ENCODE assay signal across 8 mouse cellular contexts in the genomic region with DNA sequence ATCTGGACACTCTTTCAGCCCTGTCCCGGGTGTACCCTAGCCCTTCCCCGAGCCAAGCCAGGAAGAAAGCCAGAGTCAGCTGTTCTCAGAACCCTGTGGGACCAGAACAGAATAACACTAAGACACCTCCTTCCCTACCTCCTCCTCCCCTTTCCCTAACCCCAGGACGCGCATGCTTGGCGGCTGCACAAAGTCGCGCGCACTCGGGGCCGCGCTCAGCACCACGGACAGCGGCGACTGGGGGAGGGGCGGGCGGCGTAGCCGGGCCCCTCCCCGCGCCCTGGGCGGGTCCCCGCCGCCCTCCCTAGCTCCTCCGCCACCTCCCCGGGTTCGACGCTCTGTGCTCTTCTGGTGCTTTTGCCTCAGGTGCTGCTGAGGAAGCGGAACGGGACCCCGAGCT. TPM values are rescaled to one million over a fixed set of nuclear protein-coding genes. Genes with fewer than 3 reads are reported as not detected.
A peak's percentile ranks its signal among the peaks of the same experiment; 100 is the strongest.
DNase-seq lines count a peak whose midpoint lies in the region; ATAC-seq and TF ChIP-seq lines count a peak whose summit lies in the region.

No protein-coding gene starts in this region.

- TF ChIP-seq CTCF in MEL (IDR thresholded peaks at IDR 0.05 in 2 of 3, conservative IDR thresholded peaks at IDR 0.05 in 1 of 3; ENCODE audit: control insufficient read depth in 1 of 3, insufficient read depth in 1 of 3, low read depth in 2 of 3, low read length in 3 of 3, poor library complexity in 1 of 3, severe bottlenecking in 1 of 3): no peak
- no peak for TF ChIP-seq CTCF in heart, postnatal 0 days (IDR thresholded peaks at IDR 0.05; ENCODE audit: low read depth)

- no peak overlapping the region for H3K27ac ChIP-seq in MEL (ENCODE audit: control insufficient read depth, low read depth, low read length)
- no peak overlapping the region for H3K27ac ChIP-seq in embryonic facial prominence, embryonic 15.5 days (replicated peaks)
- no peak overlapping the region for H3K27ac ChIP-seq in heart, postnatal 0 days (ENCODE audit: low read depth)
- H3K27ac ChIP-seq in liver, embryonic 15.5 days (replicated peaks): no peak overlapping the region
- H3K27ac ChIP-seq in neural tube, embryonic 15.5 days (replicated peaks): peak overlapping the region; percentile 93

- H3K9me3 ChIP-seq in MEL (replicated peaks; ENCODE audit: insufficient read depth, low read length): no peaks in the 10 kb centered on the region
- no peaks in the 10 kb centered on the region for H3K9me3 ChIP-seq in embryonic facial prominence, embryonic 15.5 days (replicated peaks)
- 0 out of 2 replicates have a peak, but pooled peaks cover 6% of the 10 kb centered on the region for H3K9me3 ChIP-seq in heart, postnatal 0 days (replicated peaks; ENCODE audit: control insufficient read depth, low read length)
- H3K9me3 ChIP-seq in liver, embryonic 15.5 days (replicated peaks): no peaks in the 10 kb centered on the region
- no peaks in the 10 kb centered on the region for H3K9me3 ChIP-seq in neural tube, embryonic 15.5 days (replicated peaks)

- no peaks in the 10 kb centered on the region for H3K27me3 ChIP-seq in MEL (ENCODE audit: control insufficient read depth in 1 of 2, insufficient read depth in 2 of 2, low read length in 2 of 2)
- H3K27me3 ChIP-seq in embryonic facial prominence, embryonic 15.5 days: 0 out of 2 replicates have a peak, but pooled peaks cover 4% of the 10 kb centered on the region
- H3K27me3 ChIP-seq in heart, postnatal 0 days (ENCODE audit: control insufficient read depth, insufficient read depth, low read length): peaks cover 19% of the 10 kb centered on the region; the same call in 1 of the 2 replicates
- peaks cover 12% of the 10 kb centered on the region for H3K27me3 ChIP-seq in liver, embryonic 15.5 days
- H3K27me3 ChIP-seq in neural tube, embryonic 15.5 days (replicated peaks): no peaks in the 10 kb centered on the region

- peak; percentile 31; the same call in 1 of the 2 replicates for ATAC-seq in embryonic facial prominence, embryonic 15.5 days (ENCODE audit: insufficient number of reproducible peaks, low FRiP score, low TSS enrichment, low read depth)
- peak; percentile 70 for ATAC-seq in heart, postnatal 0 days (ENCODE audit: insufficient read depth, low read depth)
- ATAC-seq in liver, embryonic 15.5 days (ENCODE audit: insufficient read depth): peak; percentile 25; the same call in 1 of the 2 replicates
- peak; percentile 85 for ATAC-seq in neural tube, embryonic 15.5 days (ENCODE audit: low FRiP score)

- H3K9ac ChIP-seq in MEL (ENCODE audit: control insufficient read depth, low read depth, low read length, poor library complexity, severe bottlenecking): no peak overlapping the region
- no peak overlapping the region; the same call in 1 of the 2 replicates for H3K9ac ChIP-seq in embryonic facial prominence, embryonic 15.5 days
- H3K9ac ChIP-seq in heart, postnatal 0 days (replicated peaks; ENCODE audit: low read depth, low read length): no peak overlapping the region
- H3K9ac ChIP-seq in liver, embryonic 15.5 days: no peak overlapping the region
- peak overlapping the region; percentile 82 for H3K9ac ChIP-seq in neural tube, embryonic 15.5 days (replicated peaks)

- no peak for TF ChIP-seq EP300 in MEL (IDR thresholded peaks at IDR 0.05; ENCODE audit: low read depth in 1 of 2, low read length in 2 of 2)
- no peak for TF ChIP-seq EP300 in heart, postnatal 0 days (IDR thresholded peaks at IDR 0.05; ENCODE audit: low read depth)

- DNase-seq in MEL (ENCODE audit: low read depth, low spot score): peak; percentile 42
- peak; percentile 37 for DNase-seq in brain, embryonic 18.5 days (ENCODE audit: low read depth, low spot score)
- no peak for DNase-seq in heart, postnatal 0 days (ENCODE audit: low spot score)
- peak; percentile 63 to 87 for DNase-seq in kidney, postnatal 36 days
- DNase-seq in spleen, postnatal 36 days (ENCODE audit: low spot score in 2 of 2): no peak

- H3K4me2 ChIP-seq in embryonic facial prominence, embryonic 15.5 days (replicated peaks): peak overlapping the region; percentile 97
- H3K4me2 ChIP-seq in heart, postnatal 0 days (ENCODE audit: low read depth, low read length): peak overlapping the region; percentile 65
- H3K4me2 ChIP-seq in liver, embryonic 15.5 days: peak overlapping the region; percentile 77
- peak overlapping the region; percentile 85 for H3K4me2 ChIP-seq in neural tube, embryonic 15.5 days

- no peak for TF ChIP-seq RAD21 in MEL (IDR thresholded peaks at IDR 0.05; ENCODE audit: low read depth, low read length)

- no peaks in the 10 kb centered on the region for H3K4me1 ChIP-seq in MEL (ENCODE audit: control insufficient read depth in 1 of 2, insufficient read depth in 2 of 2, low read length in 2 of 2)
- peaks cover 11% of the 10 kb centered on the region for H3K4me1 ChIP-seq in embryonic facial prominence, embryonic 15.5 days
- H3K4me1 ChIP-seq in heart, postnatal 0 days (ENCODE audit: control insufficient read depth, insufficient read depth): peaks cover 6% of the 10 kb centered on the region
- peaks cover 19% of the 10 kb centered on the region for H3K4me1 ChIP-seq in liver, embryonic 15.5 days (replicated peaks)
- peaks cover 34% of the 10 kb centered on the region for H3K4me1 ChIP-seq in neural tube, embryonic 15.5 days

- H3K4me3 ChIP-seq in MEL (ENCODE audit: control insufficient read depth in 1 of 2, insufficient read depth in 1 of 2, low read depth in 2 of 2, low read length in 2 of 2): no peak overlapping the region
- H3K4me3 ChIP-seq in embryonic facial prominence, embryonic 15.5 days (replicated peaks): peak overlapping the region; percentile 49
- H3K4me3 ChIP-seq in heart, postnatal 0 days (ENCODE audit: low read depth, low read length): peak overlapping the region; percentile 40
- peak overlapping the region; percentile 39 for H3K4me3 ChIP-seq in liver, embryonic 15.5 days (replicated peaks)
- peak overlapping the region; percentile 72 for H3K4me3 ChIP-seq in neural tube, embryonic 15.5 days (replicated peaks)

- 5% methylated on average over 19 of the region's 30 CpGs for WGBS in embryonic facial prominence, embryonic 15.5 days
- 13% methylated on average over 16 of the region's 30 CpGs for WGBS in heart, postnatal 0 days
- 7% methylated on average over 30 of the region's 30 CpGs for WGBS in liver, embryonic 15.5 days (ENCODE audit: insufficient replicate concordance)
- 3% methylated on average over 30 of the region's 30 CpGs for WGBS in neural tube, embryonic 15.5 days

- no peak for TF ChIP-seq POLR2A in MEL (IDR thresholded peaks at IDR 0.05; ENCODE audit: control insufficient read depth in 1 of 2, insufficient read depth in 1 of 2, low read depth in 1 of 2, low read length in 2 of 2, poor library complexity in 1 of 2)

- no peaks in the 10 kb centered on the region for H3K79me2 ChIP-seq in MEL (ENCODE audit: control insufficient read depth, insufficient read depth, low read length, poor library complexity)

- H3K36me3 ChIP-seq in MEL (ENCODE audit: control insufficient read depth in 1 of 2, insufficient read depth in 2 of 2, low read length in 2 of 2): no peaks in the 10 kb centered on the region; a peak in 1 of 4 replicates
- peaks cover 18% of the 10 kb centered on the region for H3K36me3 ChIP-seq in embryonic facial prominence, embryonic 15.5 days
- peaks cover 21% of the 10 kb centered on the region for H3K36me3 ChIP-seq in heart, postnatal 0 days (replicated peaks; ENCODE audit: control insufficient read depth, insufficient read depth, low read length)
- H3K36me3 ChIP-seq in liver, embryonic 15.5 days (replicated peaks): peaks cover 21% of the 10 kb centered on the region
- peaks cover 27% of the 10 kb centered on the region for H3K36me3 ChIP-seq in neural tube, embryonic 15.5 days

RNA-seq across cellular contexts. Expression of a gene that starts 7.3 kb away (rescaled TPM):
- 7.5 and 9.3 TPM in 2 replicates for total RNA-seq in MEL (2012; rRNA removed)
- polyA plus RNA-seq in MEL (2012; ENCODE audit: insufficient read depth in 1 of 2, insufficient read length in 2 of 2, low read depth in 1 of 2, low replicate concordance in 2 of 2, missing spikeins in 1 of 2): 10 to 100 TPM in 1 of 2 experiments, not detected in 1; 53.9 TPM
- 65.0 and 73.3 TPM in 2 replicates for polyA plus RNA-seq in embryonic facial prominence, embryonic 15.5 days (2015; fragmentation: Nextera tagmentation; extraction: Ambion mirVana)
- total RNA-seq in heart, postnatal 0 days (2014; rRNA removed; ENCODE audit: low replicate concordance): 8.7 and 12.8 TPM in 2 replicates
- polyA plus RNA-seq in heart, postnatal 0 days (2015; fragmentation: Nextera tagmentation; extraction: Ambion mirVana): 29.1 and 32.1 TPM in 2 replicates
- 22.4 and 23.6 TPM in 2 replicates for polyA plus RNA-seq in liver, embryonic 15.5 days (2015; fragmentation: Nextera tagmentation; extraction: Ambion mirVana)
- polyA plus RNA-seq in neural tube, embryonic 15.5 days (2015; fragmentation: Nextera tagmentation; extraction: Ambion mirVana): 81.1 and 89.4 TPM in 2 replicates

RNA-seq across cellular contexts. Expression of a gene that starts 7.3 kb away (rescaled TPM):
- 12.3 and 13.7 TPM in 2 replicates for total RNA-seq in MEL (2012; rRNA removed)
- polyA plus RNA-seq in MEL (2012; ENCODE audit: insufficient read depth in 1 of 2, insufficient read length in 2 of 2, low read depth in 1 of 2, low replicate concordance in 2 of 2, missing spikeins in 1 of 2): 10 to 100 TPM in 1 of 2 experiments, not detected in 1; 20.5 TPM
- 17.5 and 20.4 TPM in 2 replicates for polyA plus RNA-seq in embryonic facial prominence, embryonic 15.5 days (2015; fragmentation: Nextera tagmentation; extraction: Ambion mirVana)
- total RNA-seq in heart, postnatal 0 days (2014; rRNA removed; ENCODE audit: low replicate concordance): 14.0 and 15.5 TPM in 2 replicates
- 16.7 and 18.5 TPM in 2 replicates for polyA plus RNA-seq in heart, postnatal 0 days (2015; fragmentation: Nextera tagmentation; extraction: Ambion mirVana)
- 6.1 and 6.3 TPM in 2 replicates for polyA plus RNA-seq in liver, embryonic 15.5 days (2015; fragmentation: Nextera tagmentation; extraction: Ambion mirVana)
- polyA plus RNA-seq in neural tube, embryonic 15.5 days (2015; fragmentation: Nextera tagmentation; extraction: Ambion mirVana): 47.9 and 59.6 TPM in 2 replicates

RNA-seq across cellular contexts. Expression of a gene that starts 7.6 kb away (rescaled TPM):
- 7.9 and 9.5 TPM in 2 replicates for total RNA-seq in MEL (2012; rRNA removed)
- 10 to 100 TPM in 1 of 2 experiments, not detected in 1; 62.7 TPM for polyA plus RNA-seq in MEL (2012; ENCODE audit: insufficient read depth in 1 of 2, insufficient read length in 2 of 2, low read depth in 1 of 2, low replicate concordance in 2 of 2, missing spikeins in 1 of 2)
- 0.77 and 1.0 TPM in 2 replicates for polyA plus RNA-seq in embryonic facial prominence, embryonic 15.5 days (2015; fragmentation: Nextera tagmentation; extraction: Ambion mirVana)
- total RNA-seq in heart, postnatal 0 days (2014; rRNA removed; ENCODE audit: low replicate concordance): 1.3 and 1.4 TPM in 2 replicates
- polyA plus RNA-seq in heart, postnatal 0 days (2015; fragmentation: Nextera tagmentation; extraction: Ambion mirVana): 0.05 and 0.10 TPM in 2 replicates
- polyA plus RNA-seq in liver, embryonic 15.5 days (2015; fragmentation: Nextera tagmentation; extraction: Ambion mirVana): 0.35 and 0.74 TPM in 2 replicates
- 21.5 and 28.5 TPM in 2 replicates for polyA plus RNA-seq in neural tube, embryonic 15.5 days (2015; fragmentation: Nextera tagmentation; extraction: Ambion mirVana)

RNA-seq across cellular contexts. Expression of a gene that starts 13.8 kb away (rescaled TPM):
- 0.13 and 0.23 TPM in 2 replicates for total RNA-seq in MEL (2012; rRNA removed)
- under 1 TPM in 1 of 2 experiments, not detected in 1; 0.42 TPM for polyA plus RNA-seq in MEL (2012; ENCODE audit: insufficient read depth in 1 of 2, insufficient read length in 2 of 2, low read depth in 1 of 2, low replicate concordance in 2 of 2, missing spikeins in 1 of 2)
- polyA plus RNA-seq in embryonic facial prominence, embryonic 15.5 days (2015; fragmentation: Nextera tagmentation; extraction: Ambion mirVana): 0.20 and 0.37 TPM in 2 replicates
- total RNA-seq in heart, postnatal 0 days (2014; rRNA removed; ENCODE audit: low replicate concordance): not detected in 2 replicates
- not detected in 2 replicates for polyA plus RNA-seq in heart, postnatal 0 days (2015; fragmentation: Nextera tagmentation; extraction: Ambion mirVana)
- polyA plus RNA-seq in liver, embryonic 15.5 days (2015; fragmentation: Nextera tagmentation; extraction: Ambion mirVana): not detected in 2 replicates
- 0.22 and 0.35 TPM in 2 replicates for polyA plus RNA-seq in neural tube, embryonic 15.5 days (2015; fragmentation: Nextera tagmentation; extraction: Ambion mirVana)

RNA-seq across cellular contexts. Expression of a gene that starts 14.4 kb away (rescaled TPM):
- total RNA-seq in MEL (2012; rRNA removed): 22.0 TPM in 2 replicates
- 10 to 100 TPM in 1 of 2 experiments, not detected in 1; 42.6 TPM for polyA plus RNA-seq in MEL (2012; ENCODE audit: insufficient read depth in 1 of 2, insufficient read length in 2 of 2, low read depth in 1 of 2, low replicate concordance in 2 of 2, missing spikeins in 1 of 2)
- 25.7 and 33.4 TPM in 2 replicates for polyA plus RNA-seq in embryonic facial prominence, embryonic 15.5 days (2015; fragmentation: Nextera tagmentation; extraction: Ambion mirVana)
- total RNA-seq in heart, postnatal 0 days (2014; rRNA removed; ENCODE audit: low replicate concordance): 1.1 and 11.1 TPM in 2 replicates
- polyA plus RNA-seq in heart, postnatal 0 days (2015; fragmentation: Nextera tagmentation; extraction: Ambion mirVana): 4.0 and 5.9 TPM in 2 replicates
- 4.4 and 5.2 TPM in 2 replicates for polyA plus RNA-seq in liver, embryonic 15.5 days (2015; fragmentation: Nextera tagmentation; extraction: Ambion mirVana)
- 13.9 and 16.2 TPM in 2 replicates for polyA plus RNA-seq in neural tube, embryonic 15.5 days (2015; fragmentation: Nextera tagmentation; extraction: Ambion mirVana)

Comparison
In these comparisons a context has a peak if more than half of its experiments do, and no peak if none do; other contexts are left out.
1. DNase-seq: peak in MEL (single experiment), brain, embryonic 18.5 days (single experiment) and kidney, postnatal 36 days (2 of 2); none in heart, postnatal 0 days (single experiment) and spleen, postnatal 36 days (0 of 2).
2. H3K4me3 ChIP-seq: peak in embryonic facial prominence, embryonic 15.5 days (single experiment), heart, postnatal 0 days (single experiment), liver, embryonic 15.5 days (single experiment) and neural tube, embryonic 15.5 days (single experiment); none in MEL (0 of 2).
3. ATAC-seq: peak in every context shown above with its lines; median percentile 85 in neural tube, embryonic 15.5 days; 70 in heart, postnatal 0 days; 31 in embryonic facial prominence, embryonic 15.5 days; 25 in liver, embryonic 15.5 days.
4. RNA of a gene that starts 7.6 kb away (polyA plus RNA-seq): 62.7 TPM in MEL and 21.5 to 28.5 TPM in neural tube, embryonic 15.5 days; 0.77 to 1.0 TPM in embryonic facial prominence, embryonic 15.5 days, 0.35 to 0.74 TPM in liver, embryonic 15.5 days and 0.05 to 0.10 TPM in heart, postnatal 0 days; every median in the first group is over 10 times any median in the second.
5. Peak in every context shown above with its lines, with median percentiles within 50 percentile points of each other: H3K4me2 ChIP-seq.